Mouse (Mus musculus): ENCODE results near the gene Btbd9. TPM values are rescaled to one million over a fixed set of nuclear protein-coding genes. Genes with fewer than 3 reads are reported as not detected.

Btbd9 gene
- total RNA-seq, 2 experiments from 2014 or later = 100 to 101 TPM

GRCm38 (mm10) chr17:30259938-30260337 lies 316.4 kb downstream of the Btbd9 start:
- DNase-seq (ENCODE audit: low spot score in 2 of 2) = no peak

GRCm38 (mm10) chr17:30258480-30258879 lies 317.8 kb downstream of the Btbd9 start:
- no peak for DNase-seq (ENCODE audit: low spot score in 2 of 2)

- no peak for DNase-seq (ENCODE audit: low spot score in 2 of 2)
Observed at GRCm38 (mm10) chr17:30255928-30256560, 320.2 kb downstream of the Btbd9 start.

GRCm38 (mm10) chr17:30253924-30254323 lies 322.4 kb downstream of the Btbd9 start:
- DNase-seq (ENCODE audit: low spot score in 2 of 2) = no peak

GRCm38 (mm10) chr17:30253028-30253427 lies 323.3 kb downstream of the Btbd9 start:
- no peak for DNase-seq (ENCODE audit: low spot score in 2 of 2)

GRCm38 (mm10) chr17:30245308-30245706 lies 331.0 kb downstream of the Btbd9 start:
- no peak for DNase-seq (ENCODE audit: low spot score in 2 of 2)

- no peak for DNase-seq (ENCODE audit: low spot score in 2 of 2)
Observed at GRCm38 (mm10) chr17:30244651-30245307, 331.5 kb downstream of the Btbd9 start.

GRCm38 (mm10) chr17:30243540-30243939 lies 332.7 kb downstream of the Btbd9 start:
- DNase-seq (ENCODE audit: low spot score in 2 of 2) = no peak

GRCm38 (mm10) chr17:30242647-30243046 lies 333.6 kb downstream of the Btbd9 start:
- DNase-seq (ENCODE audit: low spot score in 2 of 2) = no peak

- no peak for DNase-seq (ENCODE audit: low spot score in 2 of 2)
Observed at GRCm38 (mm10) chr17:30241720-30242322, 334.5 kb downstream of the Btbd9 start.

GRCm38 (mm10) chr17:30241061-30241460 lies 335.2 kb downstream of the Btbd9 start:
- DNase-seq (ENCODE audit: low spot score in 2 of 2) = no peak

GRCm38 (mm10) chr17:30240659-30241058 lies 335.6 kb downstream of the Btbd9 start:
- DNase-seq (ENCODE audit: low spot score in 2 of 2) = no peak

- no peak for DNase-seq (ENCODE audit: low spot score in 2 of 2)
Observed at GRCm38 (mm10) chr17:30239458-30239857, 336.8 kb downstream of the Btbd9 start.

- DNase-seq (ENCODE audit: low spot score in 2 of 2) = no peak
Observed at GRCm38 (mm10) chr17:30237600-30237999, 338.7 kb downstream of the Btbd9 start.

- DNase-seq (ENCODE audit: low spot score in 2 of 2) = no peak
Observed at GRCm38 (mm10) chr17:30236611-30237010, 339.7 kb downstream of the Btbd9 start.

- DNase-seq (ENCODE audit: low spot score in 2 of 2) = no peak
Observed at GRCm38 (mm10) chr17:30235380-30235779, 340.9 kb downstream of the Btbd9 start.

GRCm38 (mm10) chr17:30232698-30233097 lies 343.6 kb downstream of the Btbd9 start:
- no peak for DNase-seq (ENCODE audit: low spot score in 2 of 2)

- DNase-seq (ENCODE audit: low spot score in 2 of 2) = no peak
Observed at GRCm38 (mm10) chr17:30231483-30231882, 344.8 kb downstream of the Btbd9 start.

GRCm38 (mm10) chr17:30230428-30230827 lies 345.9 kb downstream of the Btbd9 start:
- no peak for DNase-seq (ENCODE audit: low spot score in 2 of 2)

GRCm38 (mm10) chr17:30228439-30229215 lies 347.7 kb downstream of the Btbd9 start:
- no peak for DNase-seq (ENCODE audit: low spot score in 2 of 2)

- no peak for DNase-seq (ENCODE audit: low spot score in 2 of 2)
Observed at GRCm38 (mm10) chr17:30225030-30225740, 351.1 kb downstream of the Btbd9 start.

All from left cerebral cortex, adult 18-20 months (tissue).